ENCODE assay signal across 31 mouse cellular contexts in genomic region chr1:181410647-181411254, GRCm38 (mm10). TPM values are rescaled to one million over a fixed set of nuclear protein-coding genes. Genes with fewer than 3 reads are reported as not detected.
DNase-seq lines count a peak whose midpoint lies in the region; ATAC-seq and TF ChIP-seq lines count a peak whose summit lies in the region.
"Had no signal": no experiment of that assay in that cellular context is flagged by ENCODE, and none has a peak within 500 bp of the region (broad histone marks: within the 10 kb centered on the region; RNA-seq: fewer than 3 reads in every experiment).

No protein-coding gene starts in this region.

- H3K27me3 ChIP-seq in midbrain, embryonic 10.5 days (ENCODE audit: low read depth, poor library complexity, severe bottlenecking) = no peaks in the 10 kb centered on the region
- H3K27me3 ChIP-seq in midbrain, postnatal 0 days (ENCODE audit: insufficient read depth, low read length) = no peaks in the 10 kb centered on the region
- no peaks in the 10 kb centered on the region for H3K27me3 ChIP-seq in hindbrain, embryonic 11.5 days (ENCODE audit: control insufficient read depth, insufficient read depth, low read length)
- H3K27me3 ChIP-seq in midbrain, embryonic 11.5 days (ENCODE audit: control insufficient read depth, insufficient read depth, low read length) = no peaks in the 10 kb centered on the region
- no peaks in the 10 kb centered on the region for H3K27me3 ChIP-seq in midbrain, embryonic 16.5 days (ENCODE audit: control insufficient read depth, insufficient read depth, low read depth, low read length)
- H3K27me3 ChIP-seq: embryonic facial prominence, embryonic 15.5 days had no signal

- no peaks in the 10 kb centered on the region for H3K9me3 ChIP-seq in midbrain, embryonic 10.5 days (replicated peaks)
- H3K9me3 ChIP-seq in midbrain, postnatal 0 days (ENCODE audit: low read length) = no peaks in the 10 kb centered on the region
- H3K9me3 ChIP-seq in hindbrain, embryonic 11.5 days (ENCODE audit: control insufficient read depth, low read length) = no peaks in the 10 kb centered on the region
- no peaks in the 10 kb centered on the region for H3K9me3 ChIP-seq in midbrain, embryonic 11.5 days (ENCODE audit: control insufficient read depth, low read length)
- no peaks in the 10 kb centered on the region for H3K9me3 ChIP-seq in midbrain, embryonic 16.5 days (replicated peaks; ENCODE audit: control insufficient read depth, low read length, poor library complexity, severe bottlenecking)
- H3K9me3 ChIP-seq: embryonic facial prominence, embryonic 10.5 days; embryonic facial prominence, embryonic 15.5 days had no signal

- H3K27ac ChIP-seq in midbrain, embryonic 10.5 days (replicated peaks) = 0 out of 2 replicates have a peak overlapping the region, but pooled peaks have one; percentile 19
- H3K27ac ChIP-seq in midbrain, postnatal 0 days (ENCODE audit: low read depth, low read length) = no peak overlapping the region
- no peak overlapping the region for H3K27ac ChIP-seq in hindbrain, embryonic 11.5 days (ENCODE audit: low read depth, low read length)
- H3K27ac ChIP-seq in midbrain, embryonic 11.5 days (ENCODE audit: low read depth, low read length) = no peak overlapping the region; the same call in 1 of the 2 replicates
- 0 out of 2 replicates have a peak overlapping the region, but pooled peaks have one; percentile 4 for H3K27ac ChIP-seq in midbrain, embryonic 16.5 days (ENCODE audit: low read length)
- H3K27ac ChIP-seq: embryonic facial prominence, embryonic 10.5 days; embryonic facial prominence, embryonic 15.5 days; gastrocnemius, adult 2 months; heart, adult 2 months; liver, embryonic 14.5 days; macrophage had no signal

- ATAC-seq in midbrain, postnatal 0 days (ENCODE audit: low FRiP score) = no peak
- 0 out of 2 replicates have a peak, but pooled peaks have one; percentile 46 for ATAC-seq in hindbrain, embryonic 11.5 days (ENCODE audit: low FRiP score)
- ATAC-seq in midbrain, embryonic 11.5 days (ENCODE audit: low FRiP score) = peak; percentile 76
- ATAC-seq in midbrain, embryonic 16.5 days = peak; percentile 59
- ATAC-seq: inflammation-experienced regulatory T-cells, adult 6 months had no signal

- H3K9ac ChIP-seq in midbrain, postnatal 0 days (replicated peaks; ENCODE audit: low read length, poor library complexity, severe bottlenecking) = no peak overlapping the region
- no peak overlapping the region for H3K9ac ChIP-seq in hindbrain, embryonic 11.5 days (ENCODE audit: low read depth, low read length)
- no peak overlapping the region for H3K9ac ChIP-seq in midbrain, embryonic 11.5 days (ENCODE audit: low read length)
- no peak overlapping the region for H3K9ac ChIP-seq in midbrain, embryonic 16.5 days (ENCODE audit: low read depth, low read length)
- H3K9ac ChIP-seq: embryonic facial prominence, embryonic 15.5 days; heart, embryonic 12.5 days; liver, embryonic 14.5 days had no signal

- H3K36me3 ChIP-seq in midbrain, embryonic 10.5 days = no peaks in the 10 kb centered on the region
- no peaks in the 10 kb centered on the region for H3K36me3 ChIP-seq in midbrain, postnatal 0 days (ENCODE audit: insufficient read depth, low read length)
- no peaks in the 10 kb centered on the region for H3K36me3 ChIP-seq in hindbrain, embryonic 11.5 days (ENCODE audit: control insufficient read depth, insufficient read depth, low read length)
- no peaks in the 10 kb centered on the region for H3K36me3 ChIP-seq in midbrain, embryonic 11.5 days (ENCODE audit: control insufficient read depth, insufficient read depth, low read length)
- H3K36me3 ChIP-seq in midbrain, embryonic 16.5 days (ENCODE audit: control insufficient read depth, insufficient read depth, low read length) = no peaks in the 10 kb centered on the region
- H3K36me3 ChIP-seq: embryonic facial prominence, embryonic 10.5 days; embryonic facial prominence, embryonic 15.5 days; heart, embryonic 12.5 days had no signal

- DNase-seq in midbrain, embryonic 10.5 days (ENCODE audit: low spot score) = no peak
- no peak for DNase-seq in midbrain, postnatal 0 days (ENCODE audit: low spot score)
- no peak for DNase-seq in hindbrain, embryonic 11.5 days (ENCODE audit: low spot score)
- DNase-seq in midbrain, embryonic 11.5 days (ENCODE audit: low spot score, missing footprints) = no peak
- DNase-seq in kidney, postnatal 36 days = no peak
- no peak for DNase-seq in layer of hippocampus, adult 18-20 months (ENCODE audit: low spot score in 2 of 2)
- no peak for DNase-seq in layer of hippocampus, adult 9-11 months
- DNase-seq: cerebellum, adult 8-10 months; cerebellum, postnatal 25 days; gastrocnemius, adult 2 months; heart, adult 2 months; heart, postnatal 4 days; kidney, adult 2 months; kidney, postnatal 4 days; liver; lung, adult 2 months; lung, postnatal 10 days; right cerebral cortex, adult 18-20 months had no signal

- H3K4me3 ChIP-seq in midbrain, embryonic 10.5 days = no peak overlapping the region
- H3K4me3 ChIP-seq in midbrain, postnatal 0 days (ENCODE audit: low read depth, low read length) = no peak overlapping the region
- H3K4me3 ChIP-seq in hindbrain, embryonic 11.5 days (ENCODE audit: low read depth, low read length) = no peak overlapping the region
- no peak overlapping the region for H3K4me3 ChIP-seq in midbrain, embryonic 11.5 days (ENCODE audit: low read depth, low read length)
- no peak overlapping the region for H3K4me3 ChIP-seq in midbrain, embryonic 16.5 days (ENCODE audit: low read depth, low read length)
- H3K4me3 ChIP-seq: embryonic facial prominence, embryonic 10.5 days; embryonic facial prominence, embryonic 15.5 days; gastrocnemius, adult 2 months; heart, adult 2 months; heart, embryonic 12.5 days had no signal

- 72% methylated on average over 8 of the region's 8 CpGs for WGBS in midbrain, embryonic 10.5 days
- WGBS in midbrain, postnatal 0 days = 16% methylated on average over 8 of the region's 8 CpGs
- 67% methylated on average over 8 of the region's 8 CpGs for WGBS in hindbrain, embryonic 11.5 days
- 55% methylated on average over 8 of the region's 8 CpGs for WGBS in midbrain, embryonic 11.5 days
- WGBS in midbrain, embryonic 16.5 days = 19% methylated on average over 8 of the region's 8 CpGs

- peaks cover 15% of the 10 kb centered on the region for H3K4me1 ChIP-seq in midbrain, embryonic 10.5 days
- peaks cover 7% of the 10 kb centered on the region; the same call in 1 of the 2 replicates for H3K4me1 ChIP-seq in midbrain, postnatal 0 days (ENCODE audit: insufficient read depth, low read length)
- 0 out of 2 replicates have a peak, but pooled peaks cover 2% of the 10 kb centered on the region for H3K4me1 ChIP-seq in hindbrain, embryonic 11.5 days (replicated peaks; ENCODE audit: control insufficient read depth, insufficient read depth, low read length)
- H3K4me1 ChIP-seq in midbrain, embryonic 11.5 days (ENCODE audit: control insufficient read depth, insufficient read depth, low read length) = peaks cover 9% of the 10 kb centered on the region
- H3K4me1 ChIP-seq in midbrain, embryonic 16.5 days (ENCODE audit: control insufficient read depth, insufficient read depth, low read length) = peaks cover 8% of the 10 kb centered on the region
- H3K4me1 ChIP-seq: embryonic facial prominence, embryonic 15.5 days had no signal

- no peak for TF ChIP-seq CTCF in midbrain, postnatal 0 days (IDR thresholded peaks at IDR 0.05)

- H3K4me2 ChIP-seq in midbrain, postnatal 0 days (ENCODE audit: low read depth, low read length, poor library complexity, severe bottlenecking) = no peak overlapping the region
- no peak overlapping the region for H3K4me2 ChIP-seq in hindbrain, embryonic 11.5 days (replicated peaks; ENCODE audit: low read depth, low read length)
- H3K4me2 ChIP-seq in midbrain, embryonic 11.5 days = no peak overlapping the region
- no peak overlapping the region for H3K4me2 ChIP-seq in midbrain, embryonic 16.5 days (ENCODE audit: low read length)
- H3K4me2 ChIP-seq: embryonic facial prominence, embryonic 15.5 days; heart, embryonic 12.5 days had no signal

RNA-seq across cellular contexts. Expression of gene Cnih3, which starts 58.3 kb away (rescaled TPM):
- 0.60 and 1.1 TPM in 2 replicates for polyA plus RNA-seq in midbrain, embryonic 10.5 days (2016; fragmentation: Nextera tagmentation; extraction: Ambion mirVana)
- total RNA-seq in midbrain, postnatal 0 days (2014; rRNA removed) = 35.7 and 40.1 TPM in 2 replicates
- polyA plus RNA-seq in midbrain, postnatal 0 days (2015; fragmentation: Nextera tagmentation; extraction: Ambion mirVana) = 18.8 and 22.5 TPM in 2 replicates
- polyA plus RNA-seq in hindbrain, embryonic 11.5 days (2014; fragmentation: Nextera tagmentation; extraction: Ambion mirVana) = 1.1 and 1.9 TPM in 2 replicates
- polyA plus RNA-seq in midbrain, embryonic 11.5 days (2014; fragmentation: Nextera tagmentation; extraction: Ambion mirVana) = 1.2 and 1.3 TPM in 2 replicates
- polyA plus RNA-seq in midbrain, embryonic 16.5 days (2015; fragmentation: Nextera tagmentation; extraction: Ambion mirVana) = 11.3 and 11.4 TPM in 2 replicates
- total RNA-seq in layer of hippocampus, adult 18-20 months (2021) = 10 to 100 TPM; 59.8 to 61.7 TPM
- total RNA-seq: adrenal gland, adult 18-20 months; gastrocnemius, adult 2 months; heart, adult 2 months; heart, postnatal 4 days; megakaryocyte-erythroid progenitor cell, adult 5-6 weeks; neutrophil, adult 5-6 weeks had no signal
- polyA plus RNA-seq: heart, postnatal 0 days; inflammation-experienced regulatory T-cells, adult 6 months; kidney, adult 2 months; limb, embryonic 11.5 days; macrophage; spleen, adult 2 months had no signal

Comparison
In these comparisons a context has a peak if more than half of its experiments do, and no peak if none do; other contexts are left out.
1. H3K27ac ChIP-seq: peak in midbrain, embryonic 10.5 days (single experiment) and midbrain, embryonic 16.5 days (single experiment); none in midbrain, postnatal 0 days (single experiment), hindbrain, embryonic 11.5 days (single experiment) and midbrain, embryonic 11.5 days (single experiment).